Mouse (Mus musculus) gastrocnemius, postnatal 10 days (tissue): ENCODE results near the gene 1700031F05Rik. TPM values are rescaled to one million over a fixed set of nuclear protein-coding genes. Genes with fewer than 3 reads are reported as not detected.
"Not testable (repeated sequence)": the region's sequence is repeated elsewhere in the genome, so short reads cannot be mapped to it uniquely, and the experiment has no call there.

Experiments used
- DNase-seq: peaks from one replicate; pipeline ENCODE4 v3.0.0; 2021; ENCODE audit warnings: mixed read lengths
- long read RNA-seq, 2 experiments: library from polyadenylated mRNA; stranded (forward); transcript quantifications; one replicate each; pipeline ENCODE4 v2.0.0; 2021
- total RNA-seq, 2 experiments: library from RNA; stranded (reverse); gene quantifications; 2 replicates each; pipeline ENCODE4 v1.2.3; 2021

1700031F05Rik gene
- not detected for total RNA-seq
- long read RNA-seq, experiment 1: 0 reads
- long read RNA-seq, experiment 2: 0 reads

DNA sequence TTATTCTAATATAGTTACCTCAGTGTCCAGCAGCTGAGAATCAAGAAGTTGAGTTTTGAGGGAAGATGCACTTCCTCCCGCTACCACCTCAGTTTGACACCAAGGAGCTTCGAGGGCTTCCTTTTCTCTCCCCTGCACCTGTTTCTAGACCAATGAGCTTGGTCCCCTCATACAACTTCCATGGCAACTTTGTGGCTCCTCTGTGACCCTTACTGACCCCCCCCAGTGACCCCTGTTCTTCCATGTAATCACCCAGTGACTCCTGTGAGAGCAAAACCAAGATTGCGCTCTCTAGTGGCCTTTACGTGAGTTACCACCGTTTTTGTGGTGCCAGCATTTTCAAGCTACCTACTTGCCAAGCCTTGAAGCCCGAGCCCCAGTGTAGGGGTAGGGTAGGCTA is at the start of gene 1700031F05Rik:
Gene 1700031F05Rik (minus strand): TSS at position 101 of the 400 bp plus-strand sequence.
- no peak for DNase-seq

DNA sequence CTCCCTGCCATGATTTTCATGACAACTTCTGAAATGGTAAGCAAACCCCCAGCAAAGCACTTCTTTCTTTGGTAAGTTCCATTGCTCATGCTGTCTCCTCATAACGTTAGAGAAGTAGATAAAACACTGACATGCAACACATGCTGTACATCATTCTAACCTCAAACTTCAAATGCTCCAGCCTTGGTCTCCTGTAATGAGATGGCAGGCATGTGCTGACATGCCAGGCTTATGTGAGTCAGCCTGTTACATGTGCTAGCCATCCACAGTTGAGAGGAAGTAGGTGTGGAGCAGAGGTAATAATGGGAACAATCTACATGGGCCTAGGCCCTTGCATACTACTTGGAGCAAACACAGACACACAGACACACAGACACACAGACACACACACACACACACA is 47.1 kb upstream of the 1700031F05Rik start:
- DNase-seq: not testable (repeated sequence)

DNA sequence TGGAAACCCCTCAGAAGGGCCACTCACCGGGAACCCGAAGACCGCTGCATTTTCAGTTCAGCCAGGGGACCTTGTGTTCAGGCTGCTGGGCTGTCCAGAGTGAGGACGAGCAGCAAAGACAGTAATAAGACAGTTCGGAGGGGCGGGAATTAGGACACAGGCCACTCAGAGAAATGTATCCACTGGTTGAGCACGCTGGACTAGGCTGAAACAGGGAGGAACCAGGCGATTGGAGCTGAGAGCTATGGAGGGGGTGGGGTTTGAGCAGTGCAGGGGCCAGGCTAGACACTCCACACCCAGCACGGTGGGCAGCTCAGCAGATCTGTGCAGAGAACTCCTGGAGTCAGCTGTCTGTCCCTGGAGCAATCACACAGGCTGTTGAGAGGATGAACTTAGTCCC is 40.8 kb upstream of the 1700031F05Rik start, which contains the start of the genes Dmrtc1a and 1700011M02Rik:
Gene Dmrtc1a (minus strand): TSS at position 101 of the 400 bp plus-strand sequence.
Gene 1700011M02Rik (plus strand): TSS at position 319 of the 400 bp plus-strand sequence.
- DNase-seq: not testable (repeated sequence)

DNA sequence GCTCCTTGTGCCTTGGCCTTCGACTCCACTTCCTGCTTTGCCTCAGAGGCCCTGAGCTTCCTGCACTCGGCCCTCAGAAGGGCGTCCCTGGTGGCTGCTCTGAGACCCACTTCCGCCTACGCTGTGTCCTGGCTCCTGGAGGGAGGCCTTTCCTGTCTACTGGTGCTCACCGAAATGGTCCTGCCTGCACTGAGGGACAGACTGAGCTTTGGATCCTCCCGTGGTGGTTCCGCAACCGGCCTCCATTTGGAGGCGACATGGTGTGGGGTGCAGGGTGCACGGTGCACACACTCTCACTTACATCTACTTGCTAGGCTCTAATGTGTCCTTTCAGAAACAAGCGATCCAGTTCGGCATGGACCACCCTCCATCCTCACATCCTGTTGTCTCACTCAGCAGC is 13.3 kb downstream of the 1700031F05Rik start, which contains the start of gene Dmrtc1c2:
Gene Dmrtc1c2 (minus strand): TSS at position 101 of the 400 bp plus-strand sequence.
- not testable (repeated sequence) for DNase-seq

DNA sequence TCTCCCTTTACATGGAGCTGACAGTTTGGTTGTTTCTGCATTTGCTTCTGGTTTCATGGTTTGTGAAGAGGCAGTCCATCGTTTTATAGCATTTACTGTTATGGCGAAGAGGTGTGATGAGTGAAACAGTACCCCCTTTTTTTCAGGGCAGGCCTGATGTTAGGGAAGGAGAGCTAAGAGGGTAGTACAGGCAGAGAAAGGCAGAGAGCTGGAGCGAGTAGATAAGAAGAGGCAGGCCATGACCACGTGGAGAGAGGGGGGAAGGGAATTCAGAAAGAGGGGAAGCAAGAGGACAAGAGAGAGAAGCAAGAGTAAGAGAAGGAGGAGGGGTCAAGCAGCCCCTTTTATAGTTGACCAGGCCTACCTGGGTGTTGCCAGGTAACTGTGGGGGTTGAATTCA is 55.5 kb downstream of the 1700031F05Rik start:
- no peak for DNase-seq

Other genes starting within 250 kb of the 1700031F05Rik start
- gene Phka1, start 223.7 kb downstream of the 1700031F05Rik start, total RNA-seq: 10 to 100 TPM; 58.1 to 85.2 TPM
- gene Gm3880, start 181.0 kb downstream of the 1700031F05Rik start, total RNA-seq: not detected
- not detected for gene Gm9112, start 160.3 kb downstream of the 1700031F05Rik start, total RNA-seq
- not detected for gene Dmrtc1b, start 160.1 kb downstream of the 1700031F05Rik start, total RNA-seq
- not detected for gene Dmrtc1c1, start 65.0 kb downstream of the 1700031F05Rik start, total RNA-seq
- not detected for gene Dmrtc1c2, start 13.4 kb downstream of the 1700031F05Rik start, total RNA-seq
- not detected for gene Dmrtc1a, start 40.7 kb upstream of the 1700031F05Rik start, total RNA-seq
- not detected for gene 1700011M02Rik, start 40.9 kb upstream of the 1700031F05Rik start, total RNA-seq
- gene 1700018G05Rik, start 60.4 kb upstream of the 1700031F05Rik start, total RNA-seq: not detected